Mouse (Mus musculus) olfactory bulb, adult 2 months (tissue): ENCODE results near the gene Cnga3.

Experiments used
- CTCF ChIP-seq: fragments of 200-500 bp; IDR thresholded peaks from 2 replicates; pipeline ENCODE4 v1.5.1; 2012; ENCODE audit warnings: low read depth, mild to moderate bottlenecking, low read length, moderate library complexity; ENCODE audit not compliant: insufficient read depth
- POLR2A ChIP-seq: fragments of 200-500 bp; IDR thresholded peaks from 2 replicates; pipeline ENCODE4 v1.6.1; 2012; ENCODE audit warnings: mild to moderate bottlenecking, low read depth, low read length, moderate library complexity; ENCODE audit not compliant: insufficient read depth

DNA sequence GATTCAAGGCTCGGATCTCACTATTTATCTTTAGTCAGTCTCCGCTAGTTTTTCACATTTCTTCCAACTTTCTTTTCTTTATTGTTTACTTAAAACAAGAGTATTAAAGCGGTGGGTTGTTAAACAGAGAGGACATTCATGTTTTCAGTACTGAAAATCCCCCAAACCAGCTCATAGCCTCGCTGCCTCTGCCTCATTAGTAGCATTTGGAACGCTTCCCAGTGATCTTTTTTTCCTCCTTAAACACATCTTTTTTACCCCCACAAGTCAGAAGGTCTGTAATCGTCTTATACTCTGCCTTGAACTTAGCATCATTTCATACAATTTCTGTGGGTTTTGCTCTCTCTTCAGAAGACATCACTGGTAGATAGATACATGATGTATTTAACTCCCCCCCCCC lies 48.2 kb upstream of the Cnga3 start:
- TF ChIP-seq POLR2A (no peak), CTCF (no peak)
